Mouse (Mus musculus) monocyte, adult 2 months (primary cell): ENCODE measurements around the gene Egfl8.

Experiments
- DNase-seq, 2 experiments: peaks; one replicate each; pipeline ENCODE4 v3.0.0; 2022; ENCODE audit warnings: low spot score in 2 of 2, low read depth in 1 of 2

Gene Egfl8

DNA sequence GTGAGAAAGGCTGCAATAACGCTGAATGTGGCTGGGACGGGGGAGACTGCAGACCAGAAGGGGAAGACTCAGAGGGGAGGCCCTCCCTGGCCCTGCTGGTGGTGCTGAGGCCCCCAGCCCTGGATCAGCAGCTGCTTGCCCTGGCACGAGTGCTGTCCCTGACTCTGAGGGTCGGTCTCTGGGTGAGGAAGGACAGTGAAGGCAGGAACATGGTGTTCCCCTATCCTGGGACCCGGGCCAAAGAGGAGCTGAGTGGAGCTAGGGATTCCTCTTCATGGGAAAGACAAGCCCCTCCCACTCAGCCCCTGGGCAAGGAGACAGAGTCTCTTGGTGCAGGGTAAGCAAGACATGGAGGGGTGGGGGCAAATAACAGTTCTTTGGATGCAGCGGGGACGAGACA, 32.4 kb downstream of the Egfl8 start:
- DNase-seq: no peak

DNA sequence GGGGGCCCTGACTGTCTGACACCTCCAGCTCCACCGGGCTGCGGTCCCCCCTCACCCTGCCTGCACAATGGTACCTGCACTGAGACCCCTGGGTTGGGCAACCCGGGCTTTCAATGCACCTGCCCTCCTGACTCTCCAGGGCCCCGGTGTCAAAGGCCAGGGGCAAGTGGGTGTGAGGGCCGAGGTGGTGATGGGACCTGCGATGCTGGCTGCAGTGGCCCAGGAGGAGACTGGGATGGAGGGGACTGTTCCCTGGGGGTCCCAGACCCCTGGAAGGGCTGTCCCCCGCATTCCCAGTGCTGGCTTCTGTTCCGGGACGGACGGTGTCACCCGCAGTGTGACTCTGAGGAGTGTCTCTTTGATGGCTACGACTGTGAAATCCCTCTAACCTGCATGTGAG, 33.2 kb downstream of the Egfl8 start:
- DNase-seq: no peak

DNA sequence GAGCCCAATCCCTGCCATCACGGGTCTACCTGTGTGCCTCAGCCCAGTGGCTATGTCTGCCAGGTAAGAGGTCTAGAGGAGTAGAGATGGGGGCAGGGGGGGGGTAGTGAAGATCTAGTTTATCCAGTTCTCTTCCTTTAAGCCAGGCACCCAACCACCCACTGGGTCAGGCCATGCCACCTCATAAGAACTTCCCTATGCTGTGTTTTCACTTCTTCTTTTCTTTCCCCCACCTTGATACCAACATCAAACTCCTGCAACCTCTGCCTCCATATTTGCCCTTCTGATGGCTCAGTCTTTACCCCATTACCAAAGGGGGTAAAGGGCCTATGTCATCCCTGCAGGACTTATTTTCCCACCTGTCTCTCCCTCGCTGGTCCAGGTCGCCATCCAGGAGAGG, 37.7 kb downstream of the Egfl8 start:
- no peak for DNase-seq

DNA sequence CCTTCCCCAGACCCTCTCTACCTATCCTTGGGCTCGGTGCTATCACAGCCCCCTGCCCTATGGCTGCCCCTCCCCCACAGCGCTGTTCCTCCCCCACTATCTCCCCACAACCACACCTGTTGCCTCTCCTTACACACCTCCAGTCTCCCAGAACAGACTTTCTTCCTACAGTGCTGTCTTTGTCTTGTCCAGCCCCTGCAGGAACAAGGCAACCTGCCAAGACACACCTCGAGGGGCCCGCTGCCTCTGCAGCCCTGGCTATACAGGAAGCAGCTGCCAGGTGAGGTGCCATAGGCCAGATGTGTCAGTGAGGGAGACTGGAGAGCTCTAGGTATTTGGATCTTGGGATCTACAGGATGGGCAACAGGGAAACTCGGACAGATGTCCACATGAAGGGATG, 39.2 kb downstream of the Egfl8 start:
- DNase-seq: no peak

DNA sequence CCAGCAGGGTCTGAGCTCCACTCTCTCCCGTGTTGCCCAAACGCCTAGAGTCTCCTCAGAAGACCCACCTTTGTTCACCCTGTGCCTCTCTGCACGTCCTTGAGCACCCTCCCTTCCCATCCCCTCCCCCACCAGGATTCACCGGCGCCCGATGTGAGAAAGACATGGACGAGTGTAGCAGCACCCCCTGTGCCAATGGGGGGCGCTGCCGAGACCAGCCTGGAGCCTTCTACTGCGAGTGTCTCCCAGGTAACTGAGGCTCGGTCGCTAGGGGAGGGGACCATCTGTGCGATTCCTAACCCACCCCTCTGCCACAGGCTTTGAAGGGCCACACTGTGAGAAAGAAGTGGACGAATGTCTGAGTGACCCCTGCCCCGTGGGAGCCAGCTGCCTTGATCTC, 43.4 kb downstream of the Egfl8 start:
- DNase-seq: no peak

DNA sequence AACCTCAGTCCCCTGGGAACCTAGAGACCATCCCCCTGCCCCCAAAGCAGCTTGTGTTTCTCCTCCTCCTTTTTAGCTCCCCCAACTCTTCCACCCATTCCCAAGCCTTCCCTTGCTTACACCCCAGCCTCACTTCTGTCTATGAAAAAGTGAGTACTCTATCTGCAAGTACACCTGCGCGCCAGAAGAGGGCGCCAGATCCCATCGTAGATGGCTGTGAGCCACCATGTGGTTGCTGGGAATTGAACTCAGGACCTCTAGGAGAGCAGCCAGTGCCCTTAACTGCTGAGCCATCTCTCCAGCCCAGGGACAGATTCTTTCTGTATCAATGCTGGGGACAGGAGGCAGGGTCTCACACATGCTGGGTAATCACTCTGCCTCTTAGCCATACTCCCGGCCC, 43.9 kb downstream of the Egfl8 start:
- no peak for DNase-seq

DNA sequence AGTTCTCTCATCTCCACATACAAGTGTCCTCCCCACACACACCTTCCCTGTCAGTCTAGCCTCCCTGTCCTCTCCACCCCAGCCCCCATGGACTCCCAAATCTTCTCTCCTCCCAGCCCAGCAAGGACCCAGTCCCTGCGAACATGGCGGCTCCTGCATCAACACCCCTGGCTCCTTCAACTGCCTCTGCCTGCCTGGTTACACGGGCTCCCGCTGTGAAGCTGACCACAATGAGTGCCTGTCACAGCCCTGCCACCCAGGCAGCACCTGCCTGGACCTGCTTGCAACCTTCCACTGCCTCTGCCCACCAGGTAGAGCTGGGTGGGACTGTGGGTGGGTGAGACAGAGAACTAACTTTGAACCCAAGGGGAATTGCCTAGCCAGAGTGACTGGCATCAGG, 45.9 kb downstream of the Egfl8 start:
- no peak for DNase-seq

DNA sequence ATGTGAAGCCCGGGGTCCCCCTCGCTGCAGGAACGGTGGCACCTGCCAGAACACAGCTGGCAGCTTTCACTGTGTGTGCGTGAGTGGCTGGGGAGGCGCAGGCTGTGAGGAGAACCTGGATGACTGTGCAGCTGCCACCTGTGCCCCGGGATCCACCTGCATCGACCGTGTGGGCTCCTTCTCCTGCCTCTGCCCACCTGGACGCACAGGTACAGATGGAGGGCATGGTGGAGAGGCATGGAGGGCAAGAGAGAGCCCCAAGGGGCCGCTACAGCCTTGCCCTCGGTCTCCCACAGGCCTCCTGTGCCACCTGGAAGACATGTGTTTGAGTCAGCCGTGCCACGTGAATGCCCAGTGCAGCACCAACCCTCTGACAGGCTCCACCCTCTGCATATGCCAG, 47.4 kb downstream of the Egfl8 start:
- DNase-seq: no peak

DNA sequence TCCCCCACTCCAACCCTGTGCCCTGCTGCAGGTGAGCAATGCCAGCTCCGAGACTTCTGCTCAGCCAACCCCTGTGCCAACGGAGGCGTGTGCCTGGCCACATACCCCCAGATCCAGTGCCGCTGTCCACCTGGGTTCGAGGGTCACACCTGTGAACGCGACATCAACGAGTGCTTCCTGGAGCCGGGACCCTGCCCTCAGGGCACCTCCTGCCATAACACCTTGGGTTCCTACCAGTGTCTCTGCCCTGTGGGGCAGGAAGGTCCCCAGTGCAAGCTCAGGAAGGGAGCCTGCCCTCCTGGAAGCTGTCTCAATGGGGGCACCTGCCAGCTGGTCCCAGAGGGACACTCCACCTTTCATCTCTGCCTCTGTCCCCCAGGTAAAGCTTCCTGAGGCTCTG, 48.5 kb downstream of the Egfl8 start:
- DNase-seq: no peak

DNA sequence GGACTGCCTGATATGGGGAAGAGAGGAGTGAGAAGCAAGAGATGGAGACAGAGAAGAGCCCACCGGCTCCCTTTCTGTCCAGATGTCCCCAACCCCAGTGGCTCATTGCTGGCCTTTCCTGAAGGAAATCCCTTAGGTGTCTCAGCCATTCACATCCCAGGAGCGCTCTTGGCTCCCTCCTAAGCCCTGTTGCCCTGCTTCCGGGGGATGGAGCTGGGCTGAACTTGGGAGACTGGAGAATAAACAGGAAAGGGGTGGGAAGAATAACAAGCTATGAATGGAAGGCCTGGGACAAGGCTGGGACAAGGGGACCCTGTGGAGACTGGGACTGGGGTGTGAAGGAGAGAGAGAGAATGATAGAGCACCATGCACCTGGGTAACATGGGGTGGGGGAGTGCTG, 51.0 kb downstream of the Egfl8 start:
- DNase-seq: no peak

DNA sequence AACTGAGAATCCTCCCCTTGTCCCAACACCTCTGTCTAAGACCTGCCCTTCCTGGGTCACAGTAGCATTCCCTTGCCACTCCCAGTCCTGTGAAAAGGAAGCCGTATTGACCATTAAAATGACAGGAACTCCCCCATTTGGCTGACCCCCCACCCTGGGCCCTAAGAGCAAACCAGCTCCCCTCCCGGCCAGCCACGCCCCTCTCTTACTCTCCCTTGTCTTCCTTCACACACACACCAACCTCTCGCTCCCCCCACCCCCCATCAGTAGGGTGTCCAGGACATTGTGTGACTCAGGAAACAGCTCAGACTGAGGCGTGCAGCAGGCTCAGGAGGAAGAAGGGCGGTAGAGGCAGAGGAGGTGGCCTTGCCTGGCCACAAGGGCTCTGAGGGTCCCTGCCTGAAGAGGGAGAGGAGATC, 51.8 kb downstream of the Egfl8 start, which contains the start of gene Notch4:
Notch4 (plus strand) TSS at position 266 of the 419 bp plus-strand sequence.
- no peak for DNase-seq

DNA sequence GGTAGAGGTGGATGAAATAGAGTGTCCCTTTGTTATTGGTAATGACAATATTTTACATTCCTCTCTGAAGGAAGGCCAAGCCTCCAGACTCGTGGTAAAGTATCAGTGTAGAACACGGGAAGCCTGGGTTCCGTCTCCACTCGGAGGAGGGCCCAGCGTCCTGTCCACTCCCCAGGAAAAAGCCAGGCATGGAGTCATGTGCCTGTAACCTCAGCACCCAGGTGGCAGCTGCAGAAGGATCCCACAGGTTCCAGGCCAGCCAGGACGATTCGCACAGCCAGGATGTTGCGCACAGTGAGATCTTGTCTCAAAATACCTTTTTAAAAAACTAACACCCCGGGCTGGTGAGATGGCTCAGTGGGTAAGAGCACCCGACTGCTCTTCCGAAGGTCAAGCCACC, 52.4 kb downstream of the Egfl8 start:
- DNase-seq: no peak
